Mouse (Mus musculus) limb, embryonic 12.5 days (tissue): Measurements from ENCODE around the gene 2310057M21Rik. TPM values are rescaled to one million over a fixed set of nuclear protein-coding genes. Genes with fewer than 3 reads are reported as not detected.
"Not testable (repeated sequence)": the region's sequence is repeated elsewhere in the genome, so short reads cannot be mapped to it uniquely, and the experiment has no call there.

Source experiments
- ATAC-seq: fragments of 200-750 bp; cut with Nextera tagmentation; 2 replicates; pipeline ENCODE4 v1.8.0; 2017; ENCODE audit warnings: low read depth, moderate TSS enrichment; ENCODE audit not compliant: insufficient number of reproducible peaks, insufficient read depth, low FRiP score, low TSS enrichment
- H3K27ac ChIP-seq: fragments of 300-500 bp; sonication (generic); 2 replicates; pipeline ENCODE4 v1.5.1; 2016; ENCODE audit warnings: mild to moderate bottlenecking, moderate library complexity
- H3K27me3 ChIP-seq: fragments of 300-500 bp; sonication (generic); 2 replicates; pipeline ENCODE4 v1.6.1; 2016; ENCODE audit warnings: mild to moderate bottlenecking, moderate library complexity
- H3K36me3 ChIP-seq: fragments of 300-500 bp; sonication (generic); 2 replicates; pipeline ENCODE4 v1.6.1; 2016; ENCODE audit warnings: mild to moderate bottlenecking, moderate library complexity
- H3K4me1 ChIP-seq: fragments of 300-500 bp; sonication (generic); replicated peaks from 2 replicates; pipeline ENCODE4 v1.6.1; 2016
- H3K4me2 ChIP-seq: fragments of 300-500 bp; sonication (generic); 2 replicates; pipeline ENCODE4 v1.6.1; 2016; ENCODE audit warnings: mild to moderate bottlenecking, moderate library complexity
- H3K4me3 ChIP-seq: fragments of 300-500 bp; sonication (generic); replicated peaks from 2 replicates; pipeline ENCODE4 v1.5.1; 2016; ENCODE audit warnings: mild to moderate bottlenecking
- H3K9ac ChIP-seq: fragments of 300-500 bp; sonication (generic); replicated peaks from 2 replicates; pipeline ENCODE4 v1.6.1; 2016; ENCODE audit warnings: mild to moderate bottlenecking, moderate library complexity
- H3K9me3 ChIP-seq: fragments of 300-500 bp; sonication (generic); 2 replicates; pipeline ENCODE4 v1.6.1; 2016; ENCODE audit warnings: mild to moderate bottlenecking, moderate library complexity
- WGBS: fragments of 180-500 bp; shearing (Covaris S2); methylation state at CpG from one replicate; pipeline ENCODE4 v1.1.7; 2016; 5-methylcytosine and 5-hydroxymethylcytosine counted together
- polyA plus RNA-seq: library from polyadenylated mRNA; unstranded; fragments of >200 nt; fragmentation: Nextera tagmentation; extraction: Ambion mirVana; gene quantifications from 2 replicates; pipeline ENCODE4 v1.2.1, GENCODE M21; 2016

The 2310057M21Rik gene
- 21.1 and 23.8 TPM in 2 replicates for polyA plus RNA-seq

DNA sequence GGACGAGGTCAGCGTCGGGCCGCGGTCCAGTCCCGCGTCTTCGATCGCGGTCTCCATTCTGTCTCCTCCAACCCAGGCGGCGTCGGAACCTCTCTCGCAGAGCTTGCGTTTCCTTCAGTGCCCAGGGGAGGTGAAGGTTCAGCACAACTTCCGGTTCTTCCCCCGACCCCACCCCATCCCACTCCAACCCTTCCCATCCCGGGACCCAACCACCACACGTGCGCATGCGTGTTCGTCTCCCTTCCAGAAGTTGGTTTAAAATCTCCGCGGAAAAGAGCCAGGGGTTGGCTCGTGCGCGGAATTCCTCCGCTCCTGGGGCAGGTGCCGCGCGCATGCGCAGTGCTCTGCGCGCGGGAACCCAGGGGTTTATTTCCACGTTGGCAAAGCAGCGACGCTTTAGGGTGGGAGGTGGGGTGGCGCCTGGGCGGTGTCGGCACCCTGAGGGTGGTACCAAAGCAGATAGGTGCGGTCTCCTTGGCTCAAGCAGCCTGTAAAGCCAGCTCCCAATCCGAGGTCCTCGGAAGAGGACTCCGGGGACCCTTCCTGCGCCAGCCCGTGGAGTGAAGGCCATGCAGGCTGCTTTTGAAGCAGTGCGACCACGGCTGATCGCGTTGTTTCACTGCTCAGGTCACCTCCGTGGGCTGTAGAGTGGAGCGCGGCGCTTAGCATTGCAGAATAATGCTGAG is at the start of gene 2310057M21Rik:
2310057M21Rik (minus strand) TSS at position 145 of the 686 bp plus-strand sequence.
- WGBS, result under 1% methylated on average over 55 of the region's 55 CpGs
- Histone ChIP-seq H3K4me1 (peaks cover 14% of the 10 kb centered on the region), H3K27me3 (no peaks in the 10 kb centered on the region), H3K4me3 (peak within 1 kb of the TSS; percentile 78), H3K36me3 (peaks cover 22% of the 10 kb centered on the region), H3K9me3 (no peaks in the 10 kb centered on the region), H3K4me2 (peak within 1 kb of the TSS; percentile 85), H3K9ac (peak within 1 kb of the TSS; percentile 89), H3K27ac (peak within 1 kb of the TSS; percentile 93)
- peak; percentile 95 for ATAC-seq

DNA sequence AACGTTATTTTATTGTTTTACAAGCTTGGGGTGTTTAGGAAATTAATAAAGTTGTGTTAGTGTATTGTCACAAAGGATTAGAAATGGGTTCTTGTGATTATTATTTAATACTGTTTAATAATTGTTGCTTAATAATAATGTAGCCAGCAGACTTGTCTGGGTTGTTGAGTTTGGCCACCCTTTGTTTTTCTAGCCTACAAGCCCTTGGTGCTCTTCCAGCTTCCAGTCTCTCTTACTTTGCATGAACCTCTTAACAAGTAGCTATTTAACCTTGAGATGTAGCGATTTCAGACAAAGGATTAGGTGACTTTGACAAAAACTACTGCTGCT is 49.3 kb upstream of the 2310057M21Rik start:
- H3K9me3 ChIP-seq, result no peaks in the 10 kb centered on the region
- peaks cover 29% of the 10 kb centered on the region for H3K4me1 ChIP-seq
- H3K4me2 ChIP-seq, result peak overlapping the region; percentile 70
- H3K9ac ChIP-seq, result no peak overlapping the region
- H3K27ac ChIP-seq, result no peak overlapping the region
- 37% methylated on average over 2 of the region's 2 CpGs for WGBS
- ATAC-seq, result no peak
- H3K4me3 ChIP-seq, result peak overlapping the region; percentile 92
- H3K36me3 ChIP-seq, result no peaks in the 10 kb centered on the region
- H3K27me3 ChIP-seq, result no peaks in the 10 kb centered on the region

DNA sequence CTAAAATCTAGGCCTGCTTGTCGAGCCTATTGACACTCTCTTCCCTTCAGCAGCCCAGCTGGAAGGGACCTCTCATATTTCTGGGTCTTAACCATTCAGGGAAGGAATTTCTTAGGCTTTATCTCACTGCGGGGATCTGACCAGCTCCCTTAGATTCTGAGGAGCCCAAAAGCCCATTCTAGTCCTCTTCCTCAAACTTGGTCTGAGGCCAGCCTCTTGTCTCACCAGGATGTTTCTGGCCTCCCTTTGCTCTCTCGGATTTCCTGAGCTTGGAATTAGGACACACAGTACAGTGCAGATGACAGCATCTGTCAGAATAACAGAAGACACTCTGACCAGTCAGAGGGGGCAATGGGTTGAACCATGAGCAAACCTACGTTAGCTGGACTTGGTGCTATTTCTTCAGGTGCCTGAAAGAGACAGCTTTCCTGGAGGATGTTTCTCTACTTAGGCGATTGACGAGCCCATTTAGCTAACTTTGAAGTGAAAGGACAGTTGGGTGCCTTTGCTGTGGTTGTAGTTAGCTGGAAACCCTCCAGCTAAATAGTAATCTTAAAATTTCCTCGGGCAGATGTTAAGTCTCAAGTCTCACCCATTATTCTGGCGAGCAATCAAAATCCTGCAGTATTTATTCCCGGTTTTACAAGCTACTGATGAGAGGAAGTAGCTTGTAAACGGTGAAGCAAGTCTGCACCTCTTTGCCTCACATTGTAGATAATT is 48.8 kb upstream of the 2310057M21Rik start:
- WGBS, result 21% methylated on average over 10 of the region's 10 CpGs
- Histone ChIP-seq H3K9me3 (no peaks in the 10 kb centered on the region), H3K27ac (no peak overlapping the region), H3K4me2 (peak overlapping the region; percentile 70), H3K27me3 (no peaks in the 10 kb centered on the region), H3K36me3 (no peaks in the 10 kb centered on the region), H3K9ac (no peak overlapping the region; the same call in 1 of the 2 replicates), H3K4me3 (peak overlapping the region; percentile 92), H3K4me1 (peaks cover 29% of the 10 kb centered on the region)
- ATAC-seq, result no peak

DNA sequence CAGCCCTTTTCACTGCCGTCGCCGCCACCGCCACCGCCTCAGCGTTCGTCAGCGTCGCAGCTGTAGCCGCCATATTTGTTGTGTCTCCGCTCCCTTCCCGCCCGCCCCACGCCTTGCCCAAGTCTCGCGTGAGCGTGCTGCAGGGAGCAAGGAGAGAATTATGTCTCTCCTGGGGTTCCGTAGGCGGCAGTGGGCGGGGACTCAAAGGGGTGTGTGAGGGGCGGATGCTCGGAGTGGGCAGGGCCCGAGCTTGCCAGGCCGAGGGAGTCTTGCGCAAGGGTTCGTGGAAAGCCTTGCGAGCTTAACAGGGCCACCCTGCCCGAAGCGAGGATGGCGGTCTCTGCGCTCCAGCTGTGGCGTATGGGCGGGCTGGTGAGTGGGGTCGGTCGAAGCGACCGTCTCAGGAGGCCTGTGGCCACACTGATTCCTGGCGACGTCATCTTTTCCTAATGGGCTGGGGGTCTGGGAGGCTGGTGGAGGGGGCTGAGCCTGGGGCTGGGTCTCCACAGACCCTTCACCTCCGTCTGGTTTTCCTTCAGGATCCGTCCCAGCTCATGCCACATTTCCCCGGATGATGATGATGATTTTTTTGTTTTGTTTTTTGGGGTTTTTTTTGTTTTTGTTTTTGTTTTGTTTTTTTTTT is 48.0 kb upstream of the 2310057M21Rik start, which contains the start of the genes Ikzf5 and Acadsb:
Ikzf5 (minus strand) TSS at position 106 of the 643 bp plus-strand sequence.
Acadsb (plus strand) TSS at position 186 of the 643 bp plus-strand sequence.
- Histone ChIP-seq H3K36me3 (no peaks in the 10 kb centered on the region), H3K4me2 (peak within 1 kb of the TSS; percentile 70), H3K4me3 (peak within 1 kb of the TSS; percentile 92), H3K27ac (peak within 1 kb of the TSS; percentile 78), H3K9me3 (no peaks in the 10 kb centered on the region), H3K9ac (peak within 1 kb of the TSS; percentile 94), H3K27me3 (no peaks in the 10 kb centered on the region), H3K4me1 (peaks cover 29% of the 10 kb centered on the region)
- peak; percentile 96 for ATAC-seq
- under 1% methylated on average over 42 of the region's 42 CpGs for WGBS

DNA sequence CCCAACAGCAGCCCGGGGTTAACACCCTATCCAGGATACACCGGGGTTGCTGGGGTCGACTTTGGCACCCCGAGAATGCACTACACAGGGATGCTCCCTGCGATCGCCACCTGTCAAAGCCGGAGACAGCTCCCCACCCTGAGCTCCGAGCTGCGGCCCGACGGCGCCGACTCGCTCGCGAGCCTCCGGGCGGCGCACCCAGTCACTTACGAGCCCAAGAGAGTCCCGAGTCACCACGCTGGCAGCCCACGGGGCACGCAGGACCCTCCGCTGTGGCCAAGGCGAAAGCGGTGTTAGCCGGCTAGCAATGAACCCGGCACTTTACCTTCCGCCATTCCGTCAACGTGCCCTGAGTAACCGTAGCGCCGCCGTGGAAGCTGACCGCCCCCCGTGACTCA is 47.4 kb upstream of the 2310057M21Rik start:
- WGBS, result under 1% methylated on average over 38 of the region's 38 CpGs
- Histone ChIP-seq H3K9me3 (no peaks in the 10 kb centered on the region), H3K27me3 (no peaks in the 10 kb centered on the region), H3K36me3 (no peaks in the 10 kb centered on the region), H3K4me3 (peak overlapping the region; percentile 92), H3K4me2 (peak overlapping the region; percentile 70), H3K4me1 (peaks cover 29% of the 10 kb centered on the region), H3K9ac (peak overlapping the region; percentile 94), H3K27ac (peak overlapping the region; percentile 75)
- ATAC-seq, result peak; percentile 20

DNA sequence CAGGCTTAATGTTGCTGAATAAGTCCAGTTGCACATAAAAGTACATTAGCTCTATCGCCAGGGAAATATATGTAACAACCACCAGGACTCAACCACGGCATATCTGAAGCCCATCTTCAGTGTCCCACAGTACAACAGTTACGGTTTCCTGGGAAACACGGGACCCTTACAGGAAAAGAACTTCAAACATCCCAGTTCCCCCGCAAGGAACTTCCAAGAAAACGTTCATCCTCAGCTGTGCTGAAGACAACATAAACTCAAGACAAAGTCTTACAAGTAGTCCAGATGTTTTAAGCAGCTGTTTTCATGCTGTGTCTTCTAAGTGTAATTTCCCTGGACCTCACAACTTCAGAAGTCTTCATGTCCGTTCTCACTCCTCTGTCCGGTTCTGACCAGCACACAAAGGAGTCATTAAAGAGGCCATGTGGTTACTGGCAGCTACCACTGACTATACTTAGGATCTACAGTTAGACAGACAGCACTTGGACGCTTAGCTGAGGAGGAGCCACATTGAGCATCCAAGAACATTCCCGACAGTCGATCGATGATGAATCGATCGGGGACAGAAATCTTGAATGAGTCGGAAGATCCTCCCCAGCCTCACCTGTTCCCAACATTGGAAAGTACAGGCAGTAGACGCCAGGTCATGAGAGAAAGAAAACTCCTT is 46.9 kb upstream of the 2310057M21Rik start:
- H3K36me3 ChIP-seq, result no peaks in the 10 kb centered on the region
- no peak for ATAC-seq
- peak overlapping the region; percentile 92 for H3K4me3 ChIP-seq
- 6% methylated on average over 16 of the region's 16 CpGs for WGBS
- peak overlapping the region; percentile 70 for H3K4me2 ChIP-seq
- H3K9me3 ChIP-seq, result no peaks in the 10 kb centered on the region
- H3K9ac ChIP-seq, result peak overlapping the region; percentile 94
- H3K4me1 ChIP-seq, result peaks cover 29% of the 10 kb centered on the region
- H3K27me3 ChIP-seq, result no peaks in the 10 kb centered on the region
- peak overlapping the region; percentile 75; the same call in 1 of the 2 replicates for H3K27ac ChIP-seq

DNA sequence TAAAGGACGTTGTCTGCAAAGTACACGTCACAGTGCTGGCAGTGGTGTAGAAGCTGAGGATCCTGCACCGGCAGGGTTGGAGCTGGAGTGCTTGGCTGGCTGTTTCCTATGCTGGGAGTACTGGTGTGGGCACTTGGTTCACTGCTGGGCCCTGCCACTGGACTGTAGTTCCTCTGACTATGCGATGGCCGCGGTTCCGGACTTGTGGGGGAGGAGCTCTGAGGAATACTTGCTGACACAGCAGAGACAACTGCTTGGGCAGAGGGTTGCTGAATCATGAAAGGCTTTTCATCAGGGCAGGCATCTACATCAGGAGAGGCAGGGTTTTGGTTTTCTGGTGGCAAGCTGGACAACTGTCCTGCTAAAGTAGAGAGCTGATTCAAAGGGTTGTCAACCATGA is 29.2 kb upstream of the 2310057M21Rik start:
- not testable (repeated sequence) for H3K9ac ChIP-seq, H3K27me3 ChIP-seq, H3K27ac ChIP-seq, H3K9me3 ChIP-seq, H3K4me3 ChIP-seq, H3K4me2 ChIP-seq, ATAC-seq, H3K4me1 ChIP-seq
- 93% methylated on average over 7 of the region's 7 CpGs for WGBS
- H3K36me3 ChIP-seq, result peaks cover 57% of the 10 kb centered on the region

DNA sequence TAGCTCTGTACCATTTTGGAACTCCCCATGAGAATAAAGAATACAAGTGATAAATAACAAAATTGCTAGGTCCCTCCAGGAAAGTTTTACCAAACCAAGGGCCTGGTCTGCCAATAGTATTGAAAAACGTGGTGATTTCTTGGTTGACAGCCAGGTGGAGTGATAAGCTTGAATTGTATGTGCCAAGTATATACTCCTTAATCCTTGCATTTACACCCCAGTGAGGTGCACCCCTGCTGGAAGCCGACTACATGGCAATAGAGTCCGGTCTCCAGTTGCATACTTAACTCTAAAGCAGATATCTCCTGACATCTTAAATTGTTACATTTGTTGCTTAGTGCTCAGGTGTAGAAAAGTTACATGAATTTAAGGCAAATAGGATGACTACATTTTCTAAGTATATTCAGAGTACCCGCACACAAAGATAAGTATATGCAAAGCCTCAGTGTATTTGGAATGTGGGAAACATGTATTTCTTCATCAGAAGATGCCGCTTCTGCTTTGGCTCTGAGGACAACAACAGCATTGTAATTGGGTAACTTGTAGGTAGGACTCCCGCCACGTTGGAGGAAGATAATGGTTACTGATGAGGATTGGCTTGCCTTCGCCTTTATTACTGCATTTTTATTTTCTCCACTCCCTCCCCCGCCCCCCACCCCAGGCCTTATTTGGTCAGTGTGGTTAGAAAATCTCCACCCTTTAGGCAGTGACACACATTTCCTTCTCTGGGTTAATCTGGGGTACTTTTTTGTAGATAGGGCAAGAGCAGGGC is 9.5 kb upstream of the 2310057M21Rik start:
- H3K27me3 ChIP-seq, result no peaks in the 10 kb centered on the region
- peak overlapping the region; percentile 96; the same call in 1 of the 2 replicates for H3K9ac ChIP-seq
- no peaks in the 10 kb centered on the region for H3K9me3 ChIP-seq
- H3K36me3 ChIP-seq, result peaks cover 7% of the 10 kb centered on the region; the same call in 1 of the 2 replicates
- peaks cover 10% of the 10 kb centered on the region for H3K4me1 ChIP-seq
- peak overlapping the region; percentile 73 for H3K4me2 ChIP-seq
- WGBS, result 71% methylated on average over 9 of the region's 9 CpGs
- H3K4me3 ChIP-seq, result peak overlapping the region; percentile 76
- H3K27ac ChIP-seq, result no peak overlapping the region
- no peak for ATAC-seq

DNA sequence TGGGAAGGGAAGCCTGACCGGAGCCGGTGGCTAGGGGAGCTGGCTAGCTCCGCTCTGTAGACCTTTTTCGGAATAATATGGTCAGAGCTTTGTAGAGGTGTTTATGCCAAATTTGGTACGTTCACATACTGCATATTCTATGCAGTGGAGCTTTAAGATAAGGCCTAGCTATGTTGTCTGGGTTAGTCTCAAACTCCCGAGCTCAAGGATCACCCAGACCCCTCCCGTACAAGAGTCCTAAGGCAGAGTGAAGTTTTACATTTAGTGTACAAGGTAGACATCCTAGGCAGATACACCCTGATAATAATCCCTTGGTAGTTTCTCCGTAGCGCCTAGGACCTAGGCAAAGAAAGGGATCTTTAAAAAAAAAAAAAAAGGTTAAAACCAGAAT is 8.9 kb upstream of the 2310057M21Rik start:
- ATAC-seq, result peak; percentile 61; the same call in 1 of the 2 replicates
- Histone ChIP-seq H3K4me2 (peak overlapping the region; percentile 73), H3K36me3 (peaks cover 7% of the 10 kb centered on the region; the same call in 1 of the 2 replicates), H3K4me1 (peaks cover 10% of the 10 kb centered on the region), H3K27ac (peak overlapping the region; percentile 97), H3K4me3 (peak overlapping the region; percentile 76), H3K9me3 (no peaks in the 10 kb centered on the region), H3K9ac (peak overlapping the region; percentile 96), H3K27me3 (no peaks in the 10 kb centered on the region)
- 9% methylated on average over 9 of the region's 9 CpGs for WGBS
